Mouse (Mus musculus) hindbrain, embryonic 12.5 days (tissue): ENCODE measurements around the gene Tspan13. TPM values are rescaled to one million over a fixed set of nuclear protein-coding genes. Genes with fewer than 3 reads are reported as not detected.

Experiments used
- ATAC-seq: fragments of 200-750 bp; cut with Nextera tagmentation; 2 replicates; pipeline ENCODE4 v1.8.0; 2017; ENCODE audit warnings: moderate TSS enrichment; ENCODE audit not compliant: low FRiP score
- H3K27ac ChIP-seq: fragments of 300-500 bp; sonication (generic); 2 replicates; pipeline ENCODE4 v1.5.1; 2016; ENCODE audit warnings: mild to moderate bottlenecking
- H3K27me3 ChIP-seq: fragments of 300-500 bp; sonication (generic); 2 replicates; pipeline ENCODE4 v1.6.1; 2016; ENCODE audit warnings: mild to moderate bottlenecking
- H3K36me3 ChIP-seq: fragments of 300-500 bp; sonication (generic); 2 replicates; pipeline ENCODE4 v1.6.1; 2016; ENCODE audit warnings: mild to moderate bottlenecking
- H3K4me1 ChIP-seq: fragments of 300-500 bp; sonication (generic); 2 replicates; pipeline ENCODE4 v1.6.1; 2016
- H3K4me2 ChIP-seq: fragments of 300-500 bp; sonication (generic); replicated peaks from 2 replicates; pipeline ENCODE4 v1.6.1; 2016; ENCODE audit warnings: mild to moderate bottlenecking
- H3K4me3 ChIP-seq: fragments of 300-500 bp; sonication (generic); 2 replicates; pipeline ENCODE4 v1.5.1; 2016; ENCODE audit warnings: mild to moderate bottlenecking
- H3K9ac ChIP-seq: fragments of 300-500 bp; sonication (generic); 2 replicates; pipeline ENCODE4 v1.6.1; 2016; ENCODE audit warnings: mild to moderate bottlenecking, moderate library complexity
- H3K9me3 ChIP-seq: fragments of 300-500 bp; sonication (generic); replicated peaks from 2 replicates; pipeline ENCODE4 v1.6.1; 2016; ENCODE audit warnings: mild to moderate bottlenecking
- WGBS: fragments of 180-500 bp; shearing (Covaris S2); methylation state at CpG from one replicate; pipeline ENCODE4 v1.1.7; 2016; 5-methylcytosine and 5-hydroxymethylcytosine counted together
- polyA plus RNA-seq: library from polyadenylated mRNA; unstranded; fragments of >200 nt; fragmentation: Nextera tagmentation; extraction: Ambion mirVana; gene quantifications from 2 replicates; pipeline ENCODE4 v1.2.1, GENCODE M21; 2016

The Tspan13 gene
- 257 TPM in 2 replicates for polyA plus RNA-seq

DNA sequence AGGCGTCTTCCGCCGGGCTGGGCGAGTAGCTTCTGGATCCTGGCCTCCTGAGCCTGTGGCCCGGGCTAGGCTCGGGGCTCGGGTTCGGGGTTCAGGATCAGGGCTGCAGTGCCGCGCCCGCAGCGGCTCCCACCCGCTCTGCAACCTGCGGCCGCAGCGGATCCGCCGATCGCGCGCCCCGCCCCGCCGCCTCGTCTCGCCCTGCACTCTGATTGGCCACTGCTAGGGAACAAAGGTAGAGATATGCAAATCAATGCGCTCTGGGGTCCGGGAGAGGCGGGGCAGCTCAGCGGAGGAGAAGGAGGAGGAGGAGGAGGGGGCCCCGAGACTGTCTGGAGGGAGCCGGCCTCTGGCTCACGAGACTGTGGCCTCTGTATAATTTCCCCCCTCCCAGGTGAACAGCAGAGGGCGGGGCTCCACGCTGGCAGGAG lies at the start of gene Tspan13:
Gene Tspan13, minus strand, starts transcription at position 153 of the 431 bp plus-strand sequence.
- peak; percentile 98 for ATAC-seq
- under 1% methylated on average over 35 of the region's 35 CpGs for WGBS
- Histone ChIP-seq H3K9ac (peak within 1 kb of the TSS; percentile 95), H3K4me2 (peak within 1 kb of the TSS; percentile 52), H3K27me3 (no peaks in the 10 kb centered on the region), H3K27ac (peak within 1 kb of the TSS; percentile 92), H3K4me3 (peak within 1 kb of the TSS; percentile 94), H3K9me3 (no peaks in the 10 kb centered on the region), H3K4me1 (peaks cover 21% of the 10 kb centered on the region), H3K36me3 (no peaks in the 10 kb centered on the region)

DNA sequence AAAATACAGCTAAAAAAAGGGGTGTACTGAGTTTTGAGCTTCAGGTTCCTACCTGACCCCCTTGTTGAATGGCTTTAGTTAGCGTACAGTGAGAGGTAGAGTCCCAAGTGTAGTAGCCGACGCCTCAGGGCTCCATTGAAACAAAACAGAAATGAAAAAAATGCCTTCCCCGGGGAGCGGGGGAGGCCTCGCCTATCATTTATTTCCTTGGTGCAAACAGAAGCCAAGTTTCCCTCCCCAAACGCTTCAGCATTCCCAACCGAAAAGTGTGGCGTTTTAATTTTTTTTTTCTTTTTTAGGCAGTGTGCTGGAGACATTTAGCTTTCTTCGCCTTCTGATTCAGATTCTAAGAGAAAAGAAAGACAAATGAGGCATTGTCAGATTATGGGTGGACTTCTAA lies 49.7 kb upstream of the Tspan13 start:
- H3K9me3 ChIP-seq, result no peaks in the 10 kb centered on the region
- H3K4me3 ChIP-seq, result no peak overlapping the region
- no peak overlapping the region for H3K9ac ChIP-seq
- WGBS, result 93% methylated on average over 10 of the region's 10 CpGs
- H3K4me2 ChIP-seq, result no peak overlapping the region
- H3K4me1 ChIP-seq, result no peaks in the 10 kb centered on the region
- no peaks in the 10 kb centered on the region for H3K27me3 ChIP-seq
- ATAC-seq, result no peak
- H3K36me3 ChIP-seq, result peaks cover 33% of the 10 kb centered on the region
- H3K27ac ChIP-seq, result no peak overlapping the region

DNA sequence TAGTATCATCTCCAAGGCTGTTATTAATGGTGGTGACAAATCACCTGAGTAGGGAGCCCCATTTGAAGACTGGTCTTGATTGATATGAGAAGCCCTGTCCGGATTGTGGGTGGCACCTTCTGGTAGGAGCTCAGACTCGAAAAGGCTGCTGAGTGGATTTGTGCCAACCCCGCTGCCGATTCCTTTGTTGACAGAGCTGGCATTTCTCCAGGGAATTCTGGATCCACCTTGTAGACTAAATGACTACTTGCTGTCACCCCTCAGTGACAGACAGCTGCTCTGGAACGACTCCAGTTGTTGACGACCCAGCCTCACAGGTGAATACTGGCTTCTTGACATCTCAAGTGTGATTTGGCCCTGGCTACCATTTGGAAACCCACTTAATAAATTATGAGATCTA lies 46.9 kb upstream of the Tspan13 start:
- Histone ChIP-seq H3K36me3 (peaks cover 19% of the 10 kb centered on the region), H3K4me3 (no peak overlapping the region), H3K27ac (no peak overlapping the region), H3K4me1 (no peaks in the 10 kb centered on the region), H3K4me2 (no peak overlapping the region), H3K27me3 (no peaks in the 10 kb centered on the region), H3K9me3 (no peaks in the 10 kb centered on the region), H3K9ac (no peak overlapping the region)
- ATAC-seq, result no peak
- WGBS, result 77% methylated on average over 6 of the region's 6 CpGs

DNA sequence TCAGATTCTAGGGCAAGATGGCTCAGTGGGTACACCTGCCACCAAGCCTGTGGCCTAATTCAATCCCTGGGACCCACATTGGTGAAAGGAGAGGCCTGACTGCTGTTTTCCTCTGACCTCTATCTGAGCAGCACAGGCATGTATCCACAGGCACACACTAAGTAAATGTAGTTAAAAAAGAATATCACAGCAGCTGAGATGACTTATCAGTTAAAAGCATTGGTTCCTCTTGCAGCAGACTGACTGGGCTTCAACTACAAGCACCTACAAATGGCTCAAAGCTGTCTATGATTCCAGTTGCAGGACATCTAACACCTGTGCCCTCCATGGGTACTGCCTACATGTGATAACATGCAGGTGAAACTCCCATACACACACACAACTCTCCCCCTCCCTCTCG lies 46.5 kb upstream of the Tspan13 start:
- no peak overlapping the region for H3K9ac ChIP-seq
- H3K27ac ChIP-seq, result no peak overlapping the region
- H3K4me2 ChIP-seq, result no peak overlapping the region
- WGBS, result 91% methylated on average over 1 of the region's 1 CpGs
- H3K27me3 ChIP-seq, result no peaks in the 10 kb centered on the region
- no peak for ATAC-seq
- H3K4me3 ChIP-seq, result no peak overlapping the region
- peaks cover 19% of the 10 kb centered on the region for H3K36me3 ChIP-seq
- no peaks in the 10 kb centered on the region for H3K9me3 ChIP-seq
- H3K4me1 ChIP-seq, result no peaks in the 10 kb centered on the region

DNA sequence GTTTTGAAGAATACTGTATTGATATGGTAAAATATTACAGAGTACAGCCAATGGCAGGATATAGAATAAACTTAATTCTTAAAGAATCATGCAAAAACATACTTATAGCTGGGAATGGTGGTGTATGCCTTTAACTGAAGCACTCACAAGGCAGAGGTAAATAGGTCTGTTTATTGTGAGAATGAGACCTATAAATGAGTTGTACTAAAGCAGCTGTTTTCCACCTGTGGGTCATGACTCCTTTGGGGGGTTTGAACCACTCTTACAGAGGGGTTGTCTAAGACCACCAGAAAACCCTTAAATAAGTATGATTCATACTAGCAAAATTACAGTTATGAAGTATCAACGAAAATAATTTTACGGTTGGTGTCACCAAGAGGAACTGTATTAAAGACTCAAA lies 43.1 kb upstream of the Tspan13 start:
- 92% methylated on average over 2 of the region's 2 CpGs for WGBS
- ATAC-seq, result no peak
- no peak overlapping the region for H3K27ac ChIP-seq
- H3K9ac ChIP-seq, result no peak overlapping the region
- H3K4me1 ChIP-seq, result no peaks in the 10 kb centered on the region
- no peaks in the 10 kb centered on the region for H3K36me3 ChIP-seq
- no peaks in the 10 kb centered on the region for H3K9me3 ChIP-seq
- no peaks in the 10 kb centered on the region for H3K27me3 ChIP-seq
- no peak overlapping the region for H3K4me3 ChIP-seq
- H3K4me2 ChIP-seq, result no peak overlapping the region

DNA sequence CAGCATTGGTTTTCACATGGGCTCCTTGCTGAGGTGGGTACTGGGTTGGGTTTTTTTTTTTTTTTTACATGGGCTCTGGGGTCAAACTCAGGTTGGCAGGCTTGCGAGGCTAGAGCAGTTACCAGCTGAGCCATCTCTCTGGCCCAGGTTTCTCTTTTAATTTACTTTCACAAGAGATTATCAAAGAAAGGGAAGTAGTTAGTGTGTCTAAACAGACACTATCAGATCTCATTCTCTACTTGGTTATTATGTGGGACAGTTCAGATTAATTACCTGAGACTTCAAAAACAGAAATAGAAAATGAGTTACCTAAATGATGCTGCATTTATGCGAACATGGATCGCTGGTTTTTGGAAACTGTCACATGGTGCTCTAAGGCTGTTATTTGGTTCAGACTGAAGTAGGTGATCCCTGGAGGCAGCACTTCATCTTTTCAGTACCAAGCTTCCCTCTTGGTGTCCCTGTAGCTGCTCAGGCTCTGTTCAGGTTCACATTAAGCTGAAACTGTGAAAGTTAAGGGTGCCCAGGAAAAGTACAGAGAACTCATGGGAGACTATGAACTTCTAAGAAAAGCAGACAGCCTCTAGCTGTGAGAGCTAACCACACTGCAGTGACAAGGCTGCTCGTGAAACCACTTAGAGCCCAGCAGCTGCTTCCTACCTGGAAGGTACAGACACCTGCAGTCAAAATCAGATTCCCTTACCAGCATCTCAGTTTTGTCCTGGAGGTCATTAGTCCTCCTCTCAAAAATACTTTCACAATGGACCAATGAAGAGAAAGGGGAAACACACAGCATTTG lies 36.0 kb upstream of the Tspan13 start:
- H3K4me1 ChIP-seq, result no peaks in the 10 kb centered on the region
- 73% methylated on average over 4 of the region's 4 CpGs for WGBS

DNA sequence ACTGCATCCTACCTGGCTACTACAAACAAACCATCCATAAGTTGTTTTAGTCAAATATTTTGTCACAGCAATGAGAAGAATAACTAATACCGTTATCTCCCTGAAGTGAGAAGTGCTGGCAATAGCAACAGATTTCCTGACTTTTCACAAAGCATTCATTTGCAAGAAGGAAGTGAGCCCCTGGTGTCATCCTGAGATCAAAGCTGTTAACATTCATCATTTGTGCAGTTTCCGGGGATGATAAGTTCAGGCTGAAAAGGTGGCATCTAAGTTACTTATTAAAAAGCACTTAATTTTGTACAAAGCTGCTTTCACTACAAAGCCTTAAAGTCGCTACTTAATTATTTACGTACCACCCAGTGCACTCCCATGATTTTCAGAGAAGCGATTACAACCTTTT lies 30.6 kb upstream of the Tspan13 start:
- no peak overlapping the region for H3K27ac ChIP-seq
- no peaks in the 10 kb centered on the region for H3K27me3 ChIP-seq
- H3K9ac ChIP-seq, result no peak overlapping the region
- no peak overlapping the region for H3K4me3 ChIP-seq
- no peaks in the 10 kb centered on the region for H3K9me3 ChIP-seq
- ATAC-seq, result no peak
- no peaks in the 10 kb centered on the region for H3K36me3 ChIP-seq
- WGBS, result 27% methylated on average over 5 of the region's 5 CpGs
- H3K4me2 ChIP-seq, result no peak overlapping the region
- no peaks in the 10 kb centered on the region for H3K4me1 ChIP-seq

More for the DNA sequence above, 36.0 kb upstream of the Tspan13 start:
- no peaks in the 10 kb centered on the region for H3K27me3 ChIP-seq
- ATAC-seq, result no peak
- no peaks in the 10 kb centered on the region for H3K36me3 ChIP-seq
- H3K4me2 ChIP-seq, result no peak overlapping the region
- no peak overlapping the region for H3K27ac ChIP-seq
- no peak overlapping the region for H3K9ac ChIP-seq
- no peak overlapping the region for H3K4me3 ChIP-seq
- H3K9me3 ChIP-seq, result no peaks in the 10 kb centered on the region

DNA sequence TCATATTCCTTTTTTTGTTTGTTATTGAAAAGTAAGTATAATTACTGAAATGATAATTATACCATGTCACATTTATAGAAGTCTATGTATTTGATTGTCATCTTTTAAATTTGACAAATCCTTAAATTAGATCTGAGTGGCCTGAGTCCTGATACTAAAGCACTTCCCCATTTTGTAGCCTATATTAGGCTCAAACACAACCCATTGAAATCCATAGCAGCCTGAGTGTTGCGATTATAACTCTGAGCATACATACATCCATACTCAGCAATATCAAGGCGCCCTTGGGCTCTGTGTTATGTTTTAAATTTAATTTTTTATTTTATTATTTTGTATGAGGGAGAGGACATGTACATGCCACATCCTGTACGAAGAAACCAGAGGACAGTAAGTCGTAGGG lies 27.9 kb upstream of the Tspan13 start:
- Histone ChIP-seq H3K9ac (no peak overlapping the region), H3K4me2 (no peak overlapping the region), H3K4me3 (no peak overlapping the region), H3K4me1 (no peaks in the 10 kb centered on the region), H3K27ac (no peak overlapping the region), H3K9me3 (no peaks in the 10 kb centered on the region), H3K27me3 (no peaks in the 10 kb centered on the region), H3K36me3 (no peaks in the 10 kb centered on the region)
- ATAC-seq, result no peak
- 90% methylated on average over 4 of the region's 4 CpGs for WGBS

DNA sequence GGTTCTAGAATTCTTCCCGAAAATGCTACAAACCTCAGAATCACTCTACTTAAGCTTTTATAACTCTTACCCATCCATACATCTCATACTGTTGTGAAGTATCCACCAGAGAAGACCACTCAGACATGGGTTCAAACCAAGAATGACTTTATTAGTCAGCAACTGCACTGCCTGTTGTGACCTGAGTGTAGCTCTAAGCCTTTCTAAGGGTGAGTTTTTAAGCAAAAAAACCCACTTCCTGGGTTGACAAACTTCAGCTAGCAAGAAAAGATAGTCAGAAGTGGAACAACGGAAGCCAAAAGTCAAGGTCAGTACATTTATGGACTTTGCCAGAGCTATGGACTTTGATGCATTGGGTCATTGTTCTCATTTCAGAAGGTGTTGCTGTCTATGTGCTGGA lies 25.2 kb upstream of the Tspan13 start:
- Histone ChIP-seq H3K36me3 (no peaks in the 10 kb centered on the region), H3K27me3 (no peaks in the 10 kb centered on the region), H3K27ac (no peak overlapping the region), H3K9me3 (no peaks in the 10 kb centered on the region), H3K4me1 (no peaks in the 10 kb centered on the region), H3K9ac (no peak overlapping the region), H3K4me3 (no peak overlapping the region), H3K4me2 (no peak overlapping the region)
- no peak for ATAC-seq
- WGBS, result 95% methylated on average over 2 of the region's 2 CpGs

DNA sequence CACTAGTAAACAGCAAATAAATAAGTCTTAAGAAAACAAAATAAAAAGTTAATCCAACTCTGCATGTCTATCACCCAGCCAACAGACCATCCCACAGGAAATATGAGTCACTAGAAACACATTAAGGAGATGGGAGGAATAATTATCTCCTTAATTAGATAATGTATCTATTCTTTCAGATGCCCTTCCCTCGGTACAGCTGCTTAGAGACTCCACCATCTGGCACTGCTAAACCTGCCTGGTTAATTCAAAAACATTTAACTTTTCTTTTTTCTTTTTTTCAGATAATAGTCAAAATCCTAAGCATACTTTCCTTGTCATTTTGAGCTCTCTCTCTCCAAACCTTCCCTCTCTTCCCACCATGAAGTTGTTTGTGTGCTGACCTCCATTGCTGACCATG lies 23.6 kb upstream of the Tspan13 start:
- Histone ChIP-seq H3K4me3 (no peak overlapping the region), H3K4me2 (no peak overlapping the region), H3K27ac (no peak overlapping the region), H3K27me3 (no peaks in the 10 kb centered on the region), H3K4me1 (no peaks in the 10 kb centered on the region), H3K9me3 (no peaks in the 10 kb centered on the region), H3K36me3 (no peaks in the 10 kb centered on the region), H3K9ac (no peak overlapping the region)
- WGBS, result 75% methylated on average over 1 of the region's 1 CpGs
- ATAC-seq, result no peak

DNA sequence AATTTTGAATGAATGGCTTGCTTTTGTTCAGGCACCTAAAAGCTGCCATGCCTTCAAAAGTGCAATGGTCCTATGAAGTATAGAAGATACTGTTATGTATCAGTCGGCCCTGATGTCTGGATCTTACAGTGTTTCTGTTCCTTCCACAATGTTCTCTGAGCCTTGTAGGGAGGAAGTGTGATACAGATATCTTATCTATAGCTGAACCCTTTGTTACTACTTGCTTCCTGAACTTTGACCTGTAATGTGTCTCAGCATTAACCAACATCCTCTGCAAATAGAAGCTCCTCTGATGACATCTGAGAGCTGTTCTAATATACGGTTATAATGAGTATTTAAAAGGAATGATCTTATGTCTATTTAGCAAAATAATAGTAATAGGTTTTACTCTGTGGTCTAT lies 15.4 kb upstream of the Tspan13 start:
- WGBS, result 79% methylated on average over 2 of the region's 2 CpGs
- no peaks in the 10 kb centered on the region for H3K4me1 ChIP-seq
- ATAC-seq, result no peak

DNA sequence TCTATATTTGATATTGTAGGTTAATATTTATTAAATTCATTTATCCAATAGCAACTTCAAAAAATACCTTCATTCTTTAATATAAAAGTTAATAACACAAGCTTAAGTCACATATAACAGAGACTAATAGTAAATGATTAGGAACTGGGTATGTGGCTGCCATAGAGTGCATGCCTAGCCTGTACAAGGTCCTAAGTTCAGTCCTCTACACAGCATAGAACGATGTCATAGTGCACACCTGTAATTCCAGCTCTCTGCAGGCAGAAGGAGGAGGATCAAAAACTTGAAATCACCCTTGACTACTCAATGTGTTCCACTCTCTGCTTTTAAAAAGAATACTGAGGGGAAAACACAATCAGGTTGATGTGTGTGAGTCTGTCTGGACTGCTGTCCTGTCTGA lies 8.0 kb upstream of the Tspan13 start:
- no peaks in the 10 kb centered on the region for H3K9me3 ChIP-seq
- WGBS, result 82% methylated on average over 1 of the region's 1 CpGs
- H3K4me1 ChIP-seq, result 0 out of 2 replicates have a peak, but pooled peaks cover 3% of the 10 kb centered on the region
- H3K36me3 ChIP-seq, result no peaks in the 10 kb centered on the region
- no peaks in the 10 kb centered on the region for H3K27me3 ChIP-seq
- no peak overlapping the region for H3K4me3 ChIP-seq
- no peak overlapping the region for H3K4me2 ChIP-seq
- no peak overlapping the region for H3K27ac ChIP-seq
- ATAC-seq, result no peak
- H3K9ac ChIP-seq, result no peak overlapping the region

More for the DNA sequence above, 15.4 kb upstream of the Tspan13 start:
- Histone ChIP-seq H3K36me3 (no peaks in the 10 kb centered on the region), H3K4me3 (no peak overlapping the region), H3K9me3 (no peaks in the 10 kb centered on the region), H3K4me2 (no peak overlapping the region), H3K27me3 (no peaks in the 10 kb centered on the region), H3K9ac (no peak overlapping the region), H3K27ac (no peak overlapping the region)

DNA sequence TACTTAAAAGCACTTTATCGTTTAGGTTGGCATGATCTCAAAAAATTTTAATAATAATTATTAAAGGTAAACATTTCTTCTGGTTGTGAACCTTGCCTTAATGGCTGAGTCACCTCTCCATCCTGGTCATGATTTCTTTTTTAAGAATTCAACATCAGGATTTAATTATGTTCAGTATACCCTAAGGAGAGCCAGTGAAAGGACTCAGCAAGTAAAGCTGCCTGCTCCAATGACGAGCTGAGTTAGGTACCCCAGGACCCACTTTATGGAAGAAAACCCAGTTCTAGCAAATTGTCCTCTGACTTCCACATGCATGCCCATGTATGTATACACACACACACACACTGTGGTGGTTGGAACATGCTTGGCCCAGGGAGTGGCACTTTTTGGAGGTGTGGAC lies 5.3 kb upstream of the Tspan13 start:
- no peak overlapping the region for H3K4me2 ChIP-seq
- WGBS, result 83% methylated on average over 2 of the region's 2 CpGs
- no peak for ATAC-seq
- H3K36me3 ChIP-seq, result no peaks in the 10 kb centered on the region
- H3K27me3 ChIP-seq, result no peaks in the 10 kb centered on the region
- no peak overlapping the region for H3K9ac ChIP-seq
- H3K4me1 ChIP-seq, result 0 out of 2 replicates have a peak, but pooled peaks cover 3% of the 10 kb centered on the region
- no peak overlapping the region for H3K4me3 ChIP-seq
- no peak overlapping the region for H3K27ac ChIP-seq
- no peaks in the 10 kb centered on the region for H3K9me3 ChIP-seq
